Mouse (Mus musculus): ENCODE data around the gene Gmfg. TPM values are rescaled to one million over a fixed set of nuclear protein-coding genes. Genes with fewer than 3 reads are reported as not detected.
A peak's percentile ranks its signal among the peaks of the same experiment; 100 is the strongest.

Gene Gmfg
- polyA plus RNA-seq, 1 experiment from 2014 or later = 6.7 TPM

DNA sequence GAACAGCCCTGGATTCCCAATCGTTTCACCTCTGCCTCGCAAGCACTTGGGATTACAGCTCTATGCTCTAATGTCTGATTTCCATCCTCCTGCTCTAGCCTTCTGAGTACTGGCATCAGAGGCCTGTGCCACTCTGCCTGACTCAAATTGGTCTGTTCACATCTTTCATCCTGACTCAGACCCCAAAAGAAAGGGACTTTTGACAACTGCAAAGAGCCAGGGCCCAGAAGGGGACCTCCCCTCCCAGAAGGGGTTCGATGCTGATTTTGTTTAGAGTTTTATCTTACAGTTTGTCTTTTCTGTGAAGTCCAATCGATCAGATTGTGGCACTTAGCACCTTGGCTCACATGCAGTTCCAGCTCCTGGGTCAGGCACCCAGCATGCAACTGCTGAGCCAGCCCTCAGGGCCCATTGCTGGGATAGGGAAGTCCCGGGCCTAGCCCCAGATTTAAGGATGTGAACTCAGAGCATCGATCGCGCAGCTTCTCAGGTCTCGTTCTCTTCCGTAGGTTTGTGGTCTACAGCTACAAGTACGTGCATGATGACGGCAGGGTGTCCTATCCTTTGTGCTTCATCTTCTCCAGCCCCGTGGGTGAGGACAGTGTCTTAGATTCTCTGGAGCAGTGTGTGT lies 7.2 kb downstream of the Gmfg start:
- H3K36me3 ChIP-seq = no peaks in the 10 kb centered on the region
- H3K4me1 ChIP-seq (replicated peaks) = peaks cover 14% of the 10 kb centered on the region
- peaks cover 18% of the 10 kb centered on the region for H3K27me3 ChIP-seq (ENCODE audit: insufficient read depth, poor library complexity, severe bottlenecking)
- WGBS = 85% methylated on average over 13 of the region's 13 CpGs
- no peak for DNase-seq (ENCODE audit: low spot score)
- no peaks in the 10 kb centered on the region for H3K9me3 ChIP-seq
- no peak overlapping the region for H3K4me3 ChIP-seq
- H3K27ac ChIP-seq = no peak overlapping the region

DNA sequence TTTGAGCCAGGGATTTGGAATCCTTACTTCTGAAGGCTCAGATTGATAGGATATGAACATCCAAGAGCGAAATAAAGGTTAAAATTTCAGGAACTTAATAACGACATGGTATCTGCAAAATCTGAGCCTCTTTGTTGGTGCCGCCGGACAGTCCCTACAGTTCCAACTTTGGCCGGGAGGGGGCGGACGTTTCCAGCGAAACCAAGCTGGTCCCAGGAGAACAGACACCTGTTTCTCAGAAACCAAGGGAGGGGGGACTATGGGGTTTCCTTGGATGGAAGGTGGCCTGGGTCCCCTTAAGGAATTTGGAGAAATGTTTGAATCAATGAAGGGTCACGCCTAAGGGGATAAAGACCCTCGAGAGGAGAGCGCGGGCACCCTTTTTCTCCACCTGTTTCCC lies 9.2 kb downstream of the Gmfg start:
- Histone ChIP-seq H3K36me3 (no peaks in the 10 kb centered on the region), H3K9me3 (no peaks in the 10 kb centered on the region), H3K4me1 (replicated peaks) (peaks cover 17% of the 10 kb centered on the region), H3K27ac (no peak overlapping the region), H3K4me3 (no peak overlapping the region), H3K27me3 (ENCODE audit: insufficient read depth, poor library complexity, severe bottlenecking) (peaks cover 18% of the 10 kb centered on the region)
- WGBS = 5% methylated on average over 12 of the region's 12 CpGs
- DNase-seq (ENCODE audit: low spot score) = peak; percentile 80

DNA sequence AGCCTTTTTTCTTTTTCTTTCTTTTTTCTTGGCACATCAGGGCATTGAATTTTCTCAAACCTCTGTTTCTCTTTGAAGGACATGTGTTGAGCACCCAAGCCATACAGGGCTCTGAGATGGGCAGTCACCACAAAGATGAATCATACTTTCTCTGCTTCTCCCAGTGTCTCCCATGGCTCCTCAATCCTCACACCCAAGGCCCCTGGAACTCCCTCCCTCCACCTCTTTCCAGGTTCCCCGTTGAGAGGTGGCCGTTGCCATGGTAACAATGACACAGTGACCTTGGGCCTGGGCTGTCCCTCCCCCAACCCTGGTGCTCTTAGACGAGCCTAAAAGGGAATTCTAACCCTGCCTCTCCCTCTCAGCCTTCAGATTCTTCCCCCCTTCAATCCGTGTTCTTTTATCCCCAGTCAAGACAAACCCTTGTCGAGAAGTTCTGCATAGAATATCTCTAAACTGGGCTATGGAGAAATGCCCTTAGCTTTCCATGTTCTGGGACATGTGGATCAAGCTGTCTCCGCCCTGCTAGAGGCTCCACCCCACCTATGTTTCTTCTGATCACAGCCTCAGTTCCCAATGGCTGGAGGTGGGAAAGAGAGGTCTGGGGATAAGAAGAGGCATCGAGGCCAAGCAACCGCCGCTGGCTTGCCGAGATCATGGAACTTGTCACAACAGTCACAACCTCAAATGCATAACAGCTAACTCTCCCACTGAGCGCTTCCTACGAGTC lies 10.0 kb downstream of the Gmfg start:
- Histone ChIP-seq H3K4me1 (replicated peaks) (peaks cover 23% of the 10 kb centered on the region), H3K27ac (no peak overlapping the region), H3K9me3 (no peaks in the 10 kb centered on the region), H3K27me3 (ENCODE audit: insufficient read depth, poor library complexity, severe bottlenecking) (peaks cover 18% of the 10 kb centered on the region), H3K36me3 (no peaks in the 10 kb centered on the region), H3K4me3 (peak overlapping the region; percentile 9; the same call in 1 of the 2 replicates)
- peak; percentile 29 for DNase-seq (ENCODE audit: low spot score)
- WGBS = 16% methylated on average over 12 of the region's 12 CpGs

DNA sequence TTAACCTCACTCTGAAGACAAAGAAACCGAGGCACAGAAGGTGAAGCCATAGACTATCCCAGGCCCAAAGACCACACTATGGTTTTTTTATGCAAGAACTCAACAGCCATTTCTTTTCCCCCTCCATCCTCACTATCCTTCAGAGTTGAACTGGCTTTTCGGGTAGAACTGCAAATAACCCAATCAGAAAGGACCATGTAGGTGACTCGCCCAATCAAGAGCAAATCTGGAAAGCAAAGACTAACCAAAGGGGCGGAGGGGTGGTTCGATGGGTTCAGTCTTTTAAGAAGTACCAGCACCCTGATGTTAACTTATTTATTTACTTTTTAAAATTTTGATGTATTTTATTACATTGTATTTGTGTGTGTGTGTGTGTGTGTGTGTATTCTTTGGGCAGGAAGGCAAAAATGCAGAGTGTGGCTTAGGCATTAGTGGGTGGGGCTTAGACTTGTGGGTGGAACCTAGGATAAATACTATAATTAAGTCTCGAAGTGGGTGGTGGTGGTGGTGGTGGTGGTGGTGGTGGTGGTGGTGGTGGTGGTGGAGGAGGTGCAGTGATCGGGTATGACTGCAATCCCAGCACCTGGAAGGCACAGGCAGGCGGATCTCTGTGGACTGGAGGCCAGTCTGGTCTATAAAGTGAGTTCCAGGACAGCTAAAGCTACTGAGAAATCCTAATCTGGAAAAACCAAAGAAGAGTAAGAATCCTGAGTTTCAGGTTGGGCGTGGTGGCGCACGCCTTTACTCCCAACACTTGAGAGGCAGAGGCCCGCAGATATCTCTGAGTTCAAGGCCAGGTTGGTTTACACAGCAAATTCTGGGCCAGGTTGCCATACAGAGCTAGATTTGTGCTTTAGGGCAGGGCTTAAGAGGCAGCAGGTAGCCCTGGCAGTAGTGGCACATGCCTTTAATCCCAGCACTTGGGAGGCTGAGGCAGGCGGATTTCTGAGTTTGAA lies 10.9 kb downstream of the Gmfg start:
- WGBS = 68% methylated on average over 13 of the region's 13 CpGs
- Histone ChIP-seq H3K9me3 (no peaks in the 10 kb centered on the region), H3K27ac (no peak overlapping the region), H3K4me3 (no peak overlapping the region), H3K27me3 (ENCODE audit: insufficient read depth, poor library complexity, severe bottlenecking) (peaks cover 18% of the 10 kb centered on the region), H3K4me1 (replicated peaks) (peaks cover 32% of the 10 kb centered on the region), H3K36me3 (no peaks in the 10 kb centered on the region)
- DNase-seq (ENCODE audit: low spot score) = no peak

DNA sequence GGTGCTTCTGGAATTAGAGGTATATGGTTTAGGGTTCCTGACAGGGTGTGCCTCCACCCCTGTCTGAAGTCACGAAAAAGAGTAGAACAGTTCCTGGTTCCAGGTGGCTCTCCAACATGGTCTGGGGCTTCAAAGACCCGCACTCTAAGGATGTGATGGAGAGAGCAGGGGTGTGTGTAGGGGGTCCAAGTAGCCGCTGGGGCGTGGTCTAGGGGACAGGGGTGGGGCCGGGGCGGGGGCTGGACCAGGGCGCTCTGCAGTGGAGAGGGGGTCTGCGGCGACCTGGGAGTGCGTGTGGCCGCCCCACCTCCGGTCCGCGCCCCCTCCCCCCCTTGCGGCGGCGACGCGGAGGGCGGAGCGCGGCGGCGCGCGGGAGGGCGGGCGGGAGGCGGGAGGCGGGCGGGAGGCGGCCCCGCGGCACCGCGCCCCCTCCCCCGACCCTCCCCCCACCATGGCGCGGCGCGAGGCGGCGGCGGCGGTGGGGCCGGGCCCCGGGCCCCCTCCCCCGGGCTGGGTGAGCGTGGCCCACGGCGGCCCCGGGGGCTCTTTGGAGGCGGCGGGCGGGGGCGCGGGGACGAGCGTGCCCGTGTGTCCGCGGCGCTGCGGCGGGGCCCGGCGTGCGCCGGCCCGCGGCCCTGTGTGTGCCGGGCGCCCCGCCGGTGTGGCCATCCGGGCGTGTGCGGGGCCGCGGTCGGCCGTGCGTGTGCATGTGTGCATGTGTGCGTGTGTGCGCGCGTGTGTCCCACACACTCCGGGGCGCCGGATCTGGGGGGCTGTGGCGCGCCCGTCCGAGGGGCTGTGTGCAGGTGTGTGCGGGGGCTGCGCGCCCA lies 14.5 kb downstream of the Gmfg start, which contains the start of gene Lrfn1:
Gene Lrfn1 (plus strand): TSS at position 450 of the 830 bp plus-strand sequence.
- peaks cover 11% of the 10 kb centered on the region; the same call in 1 of the 2 replicates for H3K27me3 ChIP-seq (ENCODE audit: insufficient read depth, poor library complexity, severe bottlenecking)
- H3K36me3 ChIP-seq = peaks cover 27% of the 10 kb centered on the region
- peak; percentile 52 for DNase-seq (ENCODE audit: low spot score)
- H3K27ac ChIP-seq = peak within 1 kb of the TSS; percentile 89
- peak within 1 kb of the TSS; percentile 95 for H3K4me3 ChIP-seq
- H3K4me1 ChIP-seq (replicated peaks) = peaks cover 36% of the 10 kb centered on the region
- no peaks in the 10 kb centered on the region for H3K9me3 ChIP-seq
- WGBS = under 1% methylated on average over 59 of the region's 97 CpGs

DNA sequence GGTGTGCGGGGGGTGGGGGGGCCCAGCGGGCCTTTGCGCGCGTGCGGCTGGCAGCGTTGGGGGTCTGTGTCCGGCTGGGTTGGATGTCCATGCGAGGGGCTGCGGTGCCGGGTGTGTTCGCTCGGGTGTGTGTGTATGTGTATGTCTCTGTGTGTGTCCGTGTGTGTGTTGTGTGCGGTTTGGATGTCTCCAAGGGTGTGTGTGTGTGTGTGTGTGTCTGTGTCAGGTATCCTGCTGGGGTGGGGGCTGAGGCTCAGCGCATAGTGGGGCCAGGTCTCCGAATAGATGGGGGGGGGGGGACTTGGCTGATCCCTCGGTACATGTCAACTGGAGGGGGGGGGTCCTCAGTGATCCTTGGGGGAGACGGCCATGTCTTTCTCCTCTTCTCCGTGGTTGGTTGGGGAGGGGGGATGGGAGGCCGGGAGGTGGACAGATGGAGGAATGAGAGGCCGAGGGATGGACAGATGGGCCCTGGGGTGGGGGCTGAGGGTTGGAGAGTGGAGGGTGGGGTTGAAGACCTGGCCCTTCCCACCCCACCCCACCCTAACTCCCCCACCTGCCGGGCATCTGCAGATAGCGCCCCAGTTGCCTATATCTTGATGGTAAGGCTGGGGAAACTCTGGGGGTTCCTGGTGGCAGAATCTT lies 15.2 kb downstream of the Gmfg start:
- 3% methylated on average over 24 of the region's 24 CpGs for WGBS
- H3K4me1 ChIP-seq (replicated peaks) = peaks cover 29% of the 10 kb centered on the region
- no peaks in the 10 kb centered on the region for H3K9me3 ChIP-seq
- DNase-seq (ENCODE audit: low spot score) = peak; percentile 21
- H3K4me3 ChIP-seq = peak overlapping the region; percentile 95
- H3K36me3 ChIP-seq = peaks cover 34% of the 10 kb centered on the region
- H3K27ac ChIP-seq = peak overlapping the region; percentile 89
- peaks cover 11% of the 10 kb centered on the region; the same call in 1 of the 2 replicates for H3K27me3 ChIP-seq (ENCODE audit: insufficient read depth, poor library complexity, severe bottlenecking)

DNA sequence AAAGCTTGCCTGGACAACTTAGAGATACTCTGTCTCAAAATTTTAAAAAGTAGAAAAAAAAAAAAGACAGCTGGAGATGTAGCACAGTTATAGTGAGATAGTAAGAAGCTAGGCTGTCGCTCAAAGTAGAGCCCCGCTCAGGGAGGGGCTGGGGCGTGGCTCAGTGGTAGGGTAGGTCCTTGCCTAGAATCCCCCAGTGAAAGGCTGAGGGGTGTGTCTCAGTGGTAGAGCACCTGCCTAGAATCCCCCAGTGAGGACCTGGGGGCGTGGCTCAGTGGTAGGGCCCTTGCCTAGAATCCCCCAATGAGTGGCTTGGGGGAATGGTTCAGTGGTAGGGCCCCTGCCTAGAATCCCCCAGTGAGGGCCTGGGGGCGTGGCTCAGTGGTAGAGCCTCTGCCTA lies 23.1 kb downstream of the Gmfg start:
- H3K4me1 ChIP-seq (replicated peaks) = peaks cover 14% of the 10 kb centered on the region; the same call in 1 of the 2 replicates
- DNase-seq (ENCODE audit: low spot score) = no peak
- WGBS = 92% methylated on average over 5 of the region's 5 CpGs
- H3K27me3 ChIP-seq (ENCODE audit: insufficient read depth, poor library complexity, severe bottlenecking) = peaks cover 4% of the 10 kb centered on the region; the same call in 1 of the 2 replicates
- no peak overlapping the region for H3K27ac ChIP-seq
- 0 out of 2 replicates have a peak, but pooled peaks cover 4% of the 10 kb centered on the region for H3K9me3 ChIP-seq
- peaks cover 97% of the 10 kb centered on the region for H3K36me3 ChIP-seq
- no peak overlapping the region for H3K4me3 ChIP-seq

DNA sequence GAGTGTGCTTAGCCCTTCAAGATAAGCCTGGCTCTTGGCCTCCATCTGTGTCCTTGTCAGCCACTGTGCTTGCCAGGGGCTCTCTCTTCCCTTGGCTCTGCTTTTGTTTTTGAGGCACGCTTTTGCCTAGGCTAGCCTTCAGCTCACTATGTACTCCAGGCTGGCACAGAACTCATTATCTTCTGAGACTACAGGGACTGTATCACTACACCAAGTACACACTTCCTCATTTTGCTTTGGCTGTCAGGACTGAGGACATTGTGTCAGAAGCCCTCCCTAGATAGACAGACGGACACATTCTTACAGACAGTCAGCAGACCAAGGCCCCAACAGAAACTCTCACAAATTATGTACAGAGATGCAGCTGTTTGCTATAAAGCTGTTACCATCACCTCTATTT lies 25.5 kb downstream of the Gmfg start:
- Histone ChIP-seq H3K27me3 (ENCODE audit: insufficient read depth, poor library complexity, severe bottlenecking) (peaks cover 28% of the 10 kb centered on the region), H3K27ac (no peak overlapping the region), H3K9me3 (0 out of 2 replicates have a peak, but pooled peaks cover 4% of the 10 kb centered on the region), H3K4me3 (no peak overlapping the region), H3K36me3 (peaks cover 75% of the 10 kb centered on the region), H3K4me1 (replicated peaks) (peaks cover 28% of the 10 kb centered on the region)
- WGBS = 93% methylated on average over 2 of the region's 2 CpGs
- DNase-seq (ENCODE audit: low spot score) = no peak

DNA sequence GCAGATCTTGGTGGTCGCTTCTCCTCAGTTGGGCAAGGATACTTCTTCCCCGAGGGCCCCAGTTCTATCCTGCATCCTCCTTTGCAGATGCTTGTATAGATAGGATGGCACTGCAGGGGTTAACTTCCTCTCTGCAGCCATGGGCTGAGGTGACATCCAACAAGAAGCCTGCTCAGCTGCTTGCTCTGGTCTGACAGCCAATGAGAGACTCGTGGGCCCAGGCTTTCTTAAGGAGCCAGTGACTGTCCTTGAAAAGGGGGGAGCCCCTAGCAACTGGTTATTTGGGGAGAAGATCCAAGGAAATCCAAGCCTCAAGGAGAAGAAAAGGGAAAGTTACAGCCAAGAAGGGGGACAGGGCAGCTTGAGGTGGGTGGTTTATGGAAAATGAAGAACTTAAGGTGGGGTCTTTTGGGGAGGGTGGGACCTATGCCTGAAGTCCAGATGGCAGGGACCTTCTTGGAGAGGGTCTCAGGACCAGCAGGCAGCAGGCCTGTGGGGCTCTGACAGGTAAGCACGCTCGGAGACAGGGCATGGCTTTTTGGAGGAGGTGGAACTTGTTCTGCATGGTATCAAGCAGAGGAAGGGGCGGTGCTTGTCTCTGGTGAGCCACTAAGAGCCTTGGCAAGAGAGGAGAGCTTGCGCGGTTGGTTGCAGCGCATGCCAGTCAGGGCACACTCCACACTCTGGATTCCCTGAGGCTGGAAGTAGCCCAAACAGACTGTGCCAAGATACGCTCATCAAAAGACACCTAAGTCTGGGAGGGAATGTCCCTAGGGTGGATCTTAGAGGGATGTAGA lies 27.4 kb downstream of the Gmfg start:
- H3K36me3 ChIP-seq = peaks cover 56% of the 10 kb centered on the region
- peaks cover 40% of the 10 kb centered on the region for H3K27me3 ChIP-seq (ENCODE audit: insufficient read depth, poor library complexity, severe bottlenecking)
- peak overlapping the region; percentile 11 for H3K4me3 ChIP-seq
- WGBS = 64% methylated on average over 10 of the region's 10 CpGs
- 0 out of 2 replicates have a peak overlapping the region, but pooled peaks have one; percentile 29 for H3K27ac ChIP-seq
- peak; percentile 12 for DNase-seq (ENCODE audit: low spot score)
- H3K9me3 ChIP-seq = no peaks in the 10 kb centered on the region
- H3K4me1 ChIP-seq (replicated peaks) = peaks cover 28% of the 10 kb centered on the region

DNA sequence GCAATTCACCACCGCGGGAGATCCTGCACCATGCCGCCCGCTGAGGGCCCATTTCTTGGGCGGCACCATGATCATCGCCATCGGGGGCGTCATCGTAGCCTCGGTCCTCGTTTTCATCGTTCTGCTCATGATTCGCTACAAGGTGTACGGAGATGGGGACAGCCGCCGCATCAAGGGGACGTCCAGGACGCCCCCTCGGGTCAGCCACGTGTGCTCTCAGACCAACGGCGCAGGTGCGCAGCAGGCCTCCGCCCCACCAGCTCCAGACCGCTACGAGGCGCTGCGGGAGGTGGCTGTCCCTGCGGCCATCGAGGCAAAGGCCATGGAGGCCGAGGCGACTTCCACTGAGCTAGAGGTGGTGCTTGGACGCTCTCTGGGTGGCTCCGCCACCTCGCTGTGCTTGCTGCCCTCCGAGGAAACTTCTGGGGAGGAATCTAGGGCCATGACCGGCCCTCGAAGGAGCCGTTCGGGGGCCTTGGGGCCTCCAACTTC lies 29.5 kb downstream of the Gmfg start:
- Histone ChIP-seq H3K27me3 (ENCODE audit: insufficient read depth, poor library complexity, severe bottlenecking) (peaks cover 40% of the 10 kb centered on the region), H3K36me3 (peaks cover 35% of the 10 kb centered on the region), H3K9me3 (no peaks in the 10 kb centered on the region), H3K4me1 (replicated peaks) (peaks cover 28% of the 10 kb centered on the region), H3K4me3 (peak overlapping the region; percentile 57), H3K27ac (peak overlapping the region; percentile 85)
- 14% methylated on average over 40 of the region's 40 CpGs for WGBS
- DNase-seq (ENCODE audit: low spot score) = peak; percentile 35
